Mouse (Mus musculus) stomach, postnatal 0 days (tissue): ENCODE results near the gene Selenbp1.

Experiments used
- CTCF ChIP-seq: IDR thresholded peaks from 2 replicates; pipeline ENCODE4 v1.5.1; 2016; ENCODE audit warnings: antibody characterized with exemption, low read depth, mild to moderate bottlenecking, moderate library complexity
- EP300 ChIP-seq: optimal IDR thresholded peaks from 2 replicates; pipeline ENCODE3; 2016; ENCODE audit warnings: antibody characterized with exemption

- no peak for TF ChIP-seq EP300
- TF ChIP-seq CTCF = no peak
Measured at GRCm38 (mm10) chr3:94953764-94954616, 21.1 kb downstream of the Selenbp1 start, which contains the start of gene Rfx5.
